Mouse (Mus musculus): ENCODE measurements around the gene Auts2. TPM values are rescaled to one million over a fixed set of nuclear protein-coding genes. Genes with fewer than 3 reads are reported as not detected.

The Auts2 gene
- polyA plus RNA-seq, 1 experiment from 2014 or later: 47.7 TPM

- Histone ChIP-seq H3K4me1 (ENCODE audit: control insufficient read depth, insufficient read depth, low read length) (no peaks in the 10 kb centered on the region), H3K27ac (ENCODE audit: low read length) (no peak overlapping the region), H3K9me3 (ENCODE audit: control insufficient read depth, low read depth, low read length) (no peaks in the 10 kb centered on the region), H3K27me3 (ENCODE audit: control insufficient read depth, insufficient read depth, low read length) (no peaks in the 10 kb centered on the region), H3K4me2 (replicated peaks; ENCODE audit: low read depth, low read length) (no peak overlapping the region), H3K9ac (replicated peaks; ENCODE audit: low read depth, low read length) (no peak overlapping the region), H3K36me3 (ENCODE audit: control insufficient read depth, insufficient read depth, low read length) (no peaks in the 10 kb centered on the region), H3K4me3 (ENCODE audit: low read depth, low read length) (no peak overlapping the region)
- no peak for ATAC-seq (ENCODE audit: insufficient number of reproducible peaks, insufficient read depth, low FRiP score, low read depth)
- 90% methylated on average over 6 of the region's 6 CpGs for WGBS
These were observed 768.4 kb downstream of the Auts2 start for GRCm38 (mm10) chr5:131774792-131775191.

GRCm38 (mm10) chr5:131772616-131773015 is 770.5 kb downstream of the Auts2 start:
- no peak overlapping the region for H3K27ac ChIP-seq (ENCODE audit: low read length)
- 83% methylated on average over 1 of the region's 1 CpGs for WGBS
- ATAC-seq (ENCODE audit: insufficient number of reproducible peaks, insufficient read depth, low FRiP score, low read depth): no peak
- H3K9me3 ChIP-seq (ENCODE audit: control insufficient read depth, low read depth, low read length): no peaks in the 10 kb centered on the region
- no peak overlapping the region for H3K4me2 ChIP-seq (replicated peaks; ENCODE audit: low read depth, low read length)
- H3K36me3 ChIP-seq (ENCODE audit: control insufficient read depth, insufficient read depth, low read length): no peaks in the 10 kb centered on the region
- H3K4me1 ChIP-seq (ENCODE audit: control insufficient read depth, insufficient read depth, low read length): no peaks in the 10 kb centered on the region
- H3K4me3 ChIP-seq (ENCODE audit: low read depth, low read length): no peak overlapping the region
- no peaks in the 10 kb centered on the region for H3K27me3 ChIP-seq (ENCODE audit: control insufficient read depth, insufficient read depth, low read length)
- no peak overlapping the region for H3K9ac ChIP-seq (replicated peaks; ENCODE audit: low read depth, low read length)

- WGBS: 46% methylated on average over 11 of the region's 11 CpGs
- Histone ChIP-seq H3K4me3 (ENCODE audit: low read depth, low read length) (no peak overlapping the region), H3K4me1 (ENCODE audit: control insufficient read depth, insufficient read depth, low read length) (no peaks in the 10 kb centered on the region), H3K9me3 (ENCODE audit: control insufficient read depth, low read depth, low read length) (no peaks in the 10 kb centered on the region), H3K36me3 (ENCODE audit: control insufficient read depth, insufficient read depth, low read length) (no peaks in the 10 kb centered on the region), H3K27me3 (ENCODE audit: control insufficient read depth, insufficient read depth, low read length) (no peaks in the 10 kb centered on the region), H3K27ac (ENCODE audit: low read length) (no peak overlapping the region), H3K4me2 (replicated peaks; ENCODE audit: low read depth, low read length) (no peak overlapping the region), H3K9ac (replicated peaks; ENCODE audit: low read depth, low read length) (no peak overlapping the region)
- ATAC-seq (ENCODE audit: insufficient number of reproducible peaks, insufficient read depth, low FRiP score, low read depth): no peak
These were observed 773.9 kb downstream of the Auts2 start for GRCm38 (mm10) chr5:131769273-131769672.

- Histone ChIP-seq H3K4me2 (replicated peaks; ENCODE audit: low read depth, low read length) (no peak overlapping the region), H3K4me1 (ENCODE audit: control insufficient read depth, insufficient read depth, low read length) (no peaks in the 10 kb centered on the region), H3K36me3 (ENCODE audit: control insufficient read depth, insufficient read depth, low read length) (no peaks in the 10 kb centered on the region), H3K9ac (replicated peaks; ENCODE audit: low read depth, low read length) (no peak overlapping the region), H3K9me3 (ENCODE audit: control insufficient read depth, low read depth, low read length) (no peaks in the 10 kb centered on the region), H3K27me3 (ENCODE audit: control insufficient read depth, insufficient read depth, low read length) (no peaks in the 10 kb centered on the region), H3K27ac (ENCODE audit: low read length) (no peak overlapping the region), H3K4me3 (ENCODE audit: low read depth, low read length) (no peak overlapping the region)
- WGBS: 73% methylated on average over 12 of the region's 12 CpGs
- ATAC-seq (ENCODE audit: insufficient number of reproducible peaks, insufficient read depth, low FRiP score, low read depth): no peak
These were observed 775.4 kb downstream of the Auts2 start for GRCm38 (mm10) chr5:131767699-131768264.

- H3K27ac ChIP-seq (ENCODE audit: low read length): no peak overlapping the region
- no peak overlapping the region for H3K4me2 ChIP-seq (replicated peaks; ENCODE audit: low read depth, low read length)
- no peaks in the 10 kb centered on the region for H3K27me3 ChIP-seq (ENCODE audit: control insufficient read depth, insufficient read depth, low read length)
- H3K4me1 ChIP-seq (ENCODE audit: control insufficient read depth, insufficient read depth, low read length): no peaks in the 10 kb centered on the region
- no peaks in the 10 kb centered on the region for H3K9me3 ChIP-seq (ENCODE audit: control insufficient read depth, low read depth, low read length)
- no peaks in the 10 kb centered on the region for H3K36me3 ChIP-seq (ENCODE audit: control insufficient read depth, insufficient read depth, low read length)
- no peak overlapping the region for H3K9ac ChIP-seq (replicated peaks; ENCODE audit: low read depth, low read length)
- 86% methylated on average over 9 of the region's 9 CpGs for WGBS
- no peak overlapping the region for H3K4me3 ChIP-seq (ENCODE audit: low read depth, low read length)
- no peak for ATAC-seq (ENCODE audit: insufficient number of reproducible peaks, insufficient read depth, low FRiP score, low read depth)
These were observed 776.0 kb downstream of the Auts2 start for GRCm38 (mm10) chr5:131767176-131767575.

GRCm38 (mm10) chr5:131759432-131759831 is 783.7 kb downstream of the Auts2 start:
- 66% methylated on average over 13 of the region's 13 CpGs for WGBS
- Histone ChIP-seq H3K27ac (ENCODE audit: low read length) (no peak overlapping the region), H3K9me3 (ENCODE audit: control insufficient read depth, low read depth, low read length) (no peaks in the 10 kb centered on the region), H3K4me3 (ENCODE audit: low read depth, low read length) (no peak overlapping the region), H3K4me2 (replicated peaks; ENCODE audit: low read depth, low read length) (no peak overlapping the region), H3K27me3 (ENCODE audit: control insufficient read depth, insufficient read depth, low read length) (no peaks in the 10 kb centered on the region), H3K36me3 (ENCODE audit: control insufficient read depth, insufficient read depth, low read length) (no peaks in the 10 kb centered on the region), H3K4me1 (ENCODE audit: control insufficient read depth, insufficient read depth, low read length) (no peaks in the 10 kb centered on the region), H3K9ac (replicated peaks; ENCODE audit: low read depth, low read length) (no peak overlapping the region)
- no peak for ATAC-seq (ENCODE audit: insufficient number of reproducible peaks, insufficient read depth, low FRiP score, low read depth)

GRCm38 (mm10) chr5:131750330-131750729 is 792.8 kb downstream of the Auts2 start:
- H3K36me3 ChIP-seq (ENCODE audit: control insufficient read depth, insufficient read depth, low read length): no peaks in the 10 kb centered on the region
- 58% methylated on average over 2 of the region's 2 CpGs for WGBS
- H3K9ac ChIP-seq (replicated peaks; ENCODE audit: low read depth, low read length): no peak overlapping the region

GRCm38 (mm10) chr5:131749211-131749610 is 793.9 kb downstream of the Auts2 start:
- H3K9ac ChIP-seq (replicated peaks; ENCODE audit: low read depth, low read length): no peak overlapping the region

More at GRCm38 (mm10) chr5:131750330-131750729, 792.8 kb downstream of the Auts2 start:
- Histone ChIP-seq H3K9me3 (ENCODE audit: control insufficient read depth, low read depth, low read length) (no peaks in the 10 kb centered on the region), H3K4me1 (ENCODE audit: control insufficient read depth, insufficient read depth, low read length) (peaks cover 10% of the 10 kb centered on the region), H3K27ac (ENCODE audit: low read length) (no peak overlapping the region), H3K4me2 (replicated peaks; ENCODE audit: low read depth, low read length) (no peak overlapping the region), H3K27me3 (ENCODE audit: control insufficient read depth, insufficient read depth, low read length) (no peaks in the 10 kb centered on the region), H3K4me3 (ENCODE audit: low read depth, low read length) (no peak overlapping the region)
- no peak for ATAC-seq (ENCODE audit: insufficient number of reproducible peaks, insufficient read depth, low FRiP score, low read depth)

GRCm38 (mm10) chr5:131743069-131743468 is 800.1 kb downstream of the Auts2 start:
- WGBS: 27% methylated on average over 8 of the region's 8 CpGs
- Histone ChIP-seq H3K36me3 (ENCODE audit: control insufficient read depth, insufficient read depth, low read length) (no peaks in the 10 kb centered on the region), H3K4me3 (ENCODE audit: low read depth, low read length) (no peak overlapping the region), H3K9ac (replicated peaks; ENCODE audit: low read depth, low read length) (no peak overlapping the region), H3K4me2 (replicated peaks; ENCODE audit: low read depth, low read length) (no peak overlapping the region), H3K27me3 (ENCODE audit: control insufficient read depth, insufficient read depth, low read length) (no peaks in the 10 kb centered on the region), H3K9me3 (ENCODE audit: control insufficient read depth, low read depth, low read length) (no peaks in the 10 kb centered on the region), H3K27ac (ENCODE audit: low read length) (no peak overlapping the region), H3K4me1 (ENCODE audit: control insufficient read depth, insufficient read depth, low read length) (no peaks in the 10 kb centered on the region)
- no peak for ATAC-seq (ENCODE audit: insufficient number of reproducible peaks, insufficient read depth, low FRiP score, low read depth)

More at GRCm38 (mm10) chr5:131749211-131749610, 793.9 kb downstream of the Auts2 start:
- Histone ChIP-seq H3K9me3 (ENCODE audit: control insufficient read depth, low read depth, low read length) (no peaks in the 10 kb centered on the region), H3K36me3 (ENCODE audit: control insufficient read depth, insufficient read depth, low read length) (no peaks in the 10 kb centered on the region), H3K4me2 (replicated peaks; ENCODE audit: low read depth, low read length) (no peak overlapping the region), H3K27ac (ENCODE audit: low read length) (no peak overlapping the region), H3K27me3 (ENCODE audit: control insufficient read depth, insufficient read depth, low read length) (no peaks in the 10 kb centered on the region), H3K4me1 (ENCODE audit: control insufficient read depth, insufficient read depth, low read length) (peaks cover 10% of the 10 kb centered on the region), H3K4me3 (ENCODE audit: low read depth, low read length) (no peak overlapping the region)
- ATAC-seq (ENCODE audit: insufficient number of reproducible peaks, insufficient read depth, low FRiP score, low read depth): no peak
- WGBS: 26% methylated on average over 6 of the region's 6 CpGs

Data from stomach, embryonic 14.5 days (tissue).